Mouse (Mus musculus): ENCODE results near the gene Slc7a7.

Gene Slc7a7

GRCm38 (mm10) chr14:54412629-54413170 lies 4.9 kb downstream of the Slc7a7 start:
- DNase-seq (ENCODE audit: low spot score), result no peak

GRCm38 (mm10) chr14:54412000-54412576 lies 5.5 kb downstream of the Slc7a7 start:
- DNase-seq (ENCODE audit: low spot score), result no peak

- DNase-seq (ENCODE audit: low spot score), result no peak
These were observed 7.4 kb downstream of the Slc7a7 start for GRCm38 (mm10) chr14:54409980-54410810.

GRCm38 (mm10) chr14:54409057-54409645 lies 8.4 kb downstream of the Slc7a7 start:
- DNase-seq (ENCODE audit: low spot score), result no peak

- DNase-seq (ENCODE audit: low spot score), result no peak
These were observed 9.1 kb downstream of the Slc7a7 start for GRCm38 (mm10) chr14:54408336-54409056.

- no peak for DNase-seq (ENCODE audit: low spot score)
These were observed 15.9 kb downstream of the Slc7a7 start for GRCm38 (mm10) chr14:54401723-54402122.

- no peak for DNase-seq (ENCODE audit: low spot score)
These were observed 18.6 kb downstream of the Slc7a7 start for GRCm38 (mm10) chr14:54398921-54399382.

GRCm38 (mm10) chr14:54398528-54398916 lies 19.1 kb downstream of the Slc7a7 start:
- DNase-seq (ENCODE audit: low spot score), result no peak

- DNase-seq (ENCODE audit: low spot score), result no peak
These were observed 19.6 kb downstream of the Slc7a7 start for GRCm38 (mm10) chr14:54397872-54398527.

- no peak for DNase-seq (ENCODE audit: low spot score)
These were observed 20.9 kb downstream of the Slc7a7 start for GRCm38 (mm10) chr14:54396685-54397084.

GRCm38 (mm10) chr14:54394309-54394708 lies 23.3 kb downstream of the Slc7a7 start:
- DNase-seq (ENCODE audit: low spot score), result no peak

GRCm38 (mm10) chr14:54393794-54394193 lies 23.8 kb downstream of the Slc7a7 start:
- DNase-seq (ENCODE audit: low spot score), result no peak

- no peak for DNase-seq (ENCODE audit: low spot score)
These were observed 26.7 kb downstream of the Slc7a7 start for GRCm38 (mm10) chr14:54390843-54391242.

GRCm38 (mm10) chr14:54387546-54387945 lies 30.0 kb downstream of the Slc7a7 start:
- no peak for DNase-seq (ENCODE audit: low spot score)

GRCm38 (mm10) chr14:54385968-54386618 lies 31.5 kb downstream of the Slc7a7 start:
- no peak for DNase-seq (ENCODE audit: low spot score)

GRCm38 (mm10) chr14:54384396-54384795 lies 33.2 kb downstream of the Slc7a7 start:
- DNase-seq (ENCODE audit: low spot score), result no peak

GRCm38 (mm10) chr14:54383355-54383771 lies 34.2 kb downstream of the Slc7a7 start:
- DNase-seq (ENCODE audit: low spot score), result no peak

GRCm38 (mm10) chr14:54382641-54383040 lies 34.9 kb downstream of the Slc7a7 start:
- DNase-seq (ENCODE audit: low spot score), result no peak

GRCm38 (mm10) chr14:54381816-54382215 lies 35.8 kb downstream of the Slc7a7 start:
- no peak for DNase-seq (ENCODE audit: low spot score)

GRCm38 (mm10) chr14:54380616-54381015 lies 37.0 kb downstream of the Slc7a7 start:
- no peak for DNase-seq (ENCODE audit: low spot score)

- no peak for DNase-seq (ENCODE audit: low spot score)
These were observed 38.0 kb downstream of the Slc7a7 start for GRCm38 (mm10) chr14:54379571-54379970.
